Mouse (Mus musculus) inflammation-experienced regulatory T-cells, adult 6 months (primary cell): ENCODE measurements around the gene Abhd17a. TPM values are rescaled to one million over a fixed set of nuclear protein-coding genes. Genes with fewer than 3 reads are reported as not detected.

Experiments used
- ATAC-seq: one replicate; pipeline ENCODE4 v1.8.0; 2017
- polyA plus RNA-seq, 3 experiments: library from polyadenylated mRNA; unstranded; fragments of 100-300 nt; shearing (Covaris generic); gene quantifications; one replicate each; pipeline ENCODE4 v1.2.1; 2017

Abhd17a gene
- polyA plus RNA-seq, 3 experiments from 2014 or later: 8.6 to 12.0 (median 11.4) TPM

GRCm38 (mm10) chr10:80545590-80545989, 44.6 kb downstream of the Abhd17a start:
- no peak for ATAC-seq

DNA sequence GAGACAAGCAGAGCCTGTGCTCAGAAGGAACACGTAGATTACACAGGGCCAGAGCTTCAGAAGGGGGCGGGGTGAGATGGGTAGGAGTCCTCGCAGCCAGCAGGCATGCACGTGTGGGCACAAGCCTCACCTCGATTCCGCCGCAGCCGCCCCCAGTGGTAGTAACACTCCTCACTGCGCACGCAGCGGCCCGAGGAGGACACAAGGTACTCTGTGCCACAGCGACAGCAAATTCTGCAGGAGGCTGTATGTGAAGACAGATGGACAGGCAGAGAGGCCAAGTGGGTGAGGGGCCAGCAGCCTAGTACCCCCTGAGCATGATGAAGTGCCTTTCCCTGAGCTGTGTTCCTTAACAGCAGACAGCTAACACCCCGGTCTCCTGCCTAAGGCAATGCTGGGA, 46.3 kb downstream of the Abhd17a start:
- no peak for ATAC-seq

- no peak for ATAC-seq
Measured at GRCm38 (mm10) chr10:80539493-80539892, 50.6 kb downstream of the Abhd17a start.

DNA sequence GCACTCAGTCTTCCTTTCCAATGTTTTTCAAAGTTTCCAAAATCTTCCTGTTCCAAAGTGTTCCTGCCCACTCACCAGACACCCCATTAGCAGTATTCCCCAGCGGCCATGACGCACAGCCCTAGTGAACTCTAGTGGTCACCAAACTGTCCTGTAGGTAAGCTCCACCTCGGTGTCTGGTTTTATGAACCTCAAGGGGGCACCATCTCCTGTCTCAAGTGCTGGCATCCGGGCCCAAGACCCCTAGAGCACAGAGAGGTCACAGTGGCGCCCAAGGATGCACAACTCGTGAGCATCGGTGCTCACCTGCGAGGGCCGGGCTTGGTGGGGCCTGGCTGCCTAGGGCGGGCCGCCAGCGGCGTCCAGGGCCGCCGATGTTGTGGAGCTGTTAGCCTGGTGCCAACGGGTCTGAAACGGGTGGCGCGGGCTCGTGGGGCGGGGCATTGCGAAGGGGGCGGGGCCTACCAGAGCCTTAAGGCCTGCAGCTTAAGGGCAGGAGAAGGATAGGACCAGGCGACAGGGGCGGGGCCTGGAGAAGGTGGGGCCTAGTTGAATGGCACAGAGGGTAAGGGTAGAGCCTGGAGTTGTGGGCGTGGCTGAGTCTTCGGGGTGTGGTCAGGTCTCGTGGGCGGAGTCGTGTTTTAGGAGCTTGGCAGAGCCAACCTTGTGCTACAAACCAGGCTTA, 51.3 kb downstream of the Abhd17a start, which contains the start of gene Atp8b3:
Atp8b3 (minus strand) TSS at position 415 of the 685 bp plus-strand sequence.
- no peak for ATAC-seq

DNA sequence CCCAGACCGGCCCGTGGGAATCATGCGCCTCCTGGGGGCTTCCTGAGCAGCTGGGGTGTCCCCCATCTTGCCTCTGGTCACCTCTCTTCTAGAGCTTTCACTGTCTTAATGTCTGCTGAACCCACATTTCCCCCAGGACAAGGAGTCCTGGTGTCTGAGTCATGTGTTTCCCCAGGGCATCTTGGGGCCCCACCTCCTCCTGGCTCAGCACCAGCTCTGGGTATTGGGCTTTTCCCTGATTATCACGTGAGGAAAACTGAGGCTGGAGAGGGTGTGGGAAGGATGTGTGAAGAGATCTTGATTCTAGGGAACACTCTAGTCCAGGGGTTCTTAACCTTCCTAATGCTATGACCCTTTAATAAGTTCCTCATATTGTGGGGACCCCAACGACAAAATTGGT, 52.0 kb downstream of the Abhd17a start:
- ATAC-seq: no peak

GRCm38 (mm10) chr10:80535711-80536110, 54.4 kb downstream of the Abhd17a start:
- no peak for ATAC-seq

DNA sequence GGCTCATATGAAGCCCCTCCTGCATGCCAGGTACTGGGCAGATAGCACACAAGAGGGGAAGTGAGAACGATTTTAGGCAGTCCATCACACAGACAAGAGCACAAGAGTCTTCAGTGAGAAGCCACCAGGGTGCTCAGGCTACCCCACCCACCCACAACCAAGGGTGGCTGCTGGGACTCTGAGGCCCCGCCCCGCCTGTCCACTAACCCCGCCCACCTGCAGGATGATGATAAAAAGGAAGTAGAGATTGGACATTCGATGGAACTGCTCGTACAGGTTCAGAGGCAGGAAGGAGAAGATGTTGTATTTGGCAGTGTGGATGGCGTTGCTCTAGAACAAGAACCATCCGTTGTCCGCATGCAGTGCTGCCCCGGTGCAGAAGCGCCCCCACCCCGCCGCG, 55.1 kb downstream of the Abhd17a start:
- no peak for ATAC-seq

DNA sequence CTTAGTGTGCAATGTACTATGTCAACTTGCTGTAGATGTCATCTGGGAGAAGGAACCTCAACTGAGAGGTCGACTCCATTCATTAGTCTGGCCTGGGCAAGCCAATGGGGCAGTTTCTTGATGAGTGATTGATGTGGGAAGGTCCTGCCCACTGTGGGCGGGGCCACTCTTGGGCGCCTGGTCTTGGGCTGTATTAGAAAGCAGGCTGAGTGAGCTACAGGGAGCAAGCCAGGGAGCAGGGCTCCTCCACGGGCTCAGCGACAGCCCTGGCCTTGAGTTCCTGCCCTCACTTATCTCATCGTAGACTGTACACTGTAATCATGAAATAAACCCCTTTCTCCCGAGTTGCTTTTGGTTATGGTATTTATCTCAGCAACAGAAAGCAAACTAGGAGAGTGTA, 56.4 kb downstream of the Abhd17a start:
- no peak for ATAC-seq

Other genes with a start within 250 kb of the Abhd17a start
- not detected for gene Adamtsl5, start 241.9 kb downstream of the Abhd17a start, polyA plus RNA-seq
- not detected for gene Plk5, start 233.9 kb downstream of the Abhd17a start, polyA plus RNA-seq
- gene Mex3d, start 202.7 kb downstream of the Abhd17a start, polyA plus RNA-seq: 1 to 10 TPM in 1 of 3 experiments, under 1 TPM in 2; 0.79 to 1.3 (median 0.79) TPM
- 10 to 100 TPM; 19.2 to 30.4 (median 25.9) TPM for gene Mbd3, start 190.8 kb downstream of the Abhd17a start, polyA plus RNA-seq
- 100 to 1,000 TPM; 289 to 335 (median 330) TPM for gene Uqcr11, start 183.5 kb downstream of the Abhd17a start, polyA plus RNA-seq
- gene Tcf3, start 156.7 kb downstream of the Abhd17a start, polyA plus RNA-seq: 1 to 10 TPM; 6.7 to 8.2 (median 7.9) TPM
- not detected for gene Onecut3, start 95.5 kb downstream of the Abhd17a start, polyA plus RNA-seq
- gene Atp8b3, start 51.2 kb downstream of the Abhd17a start, polyA plus RNA-seq: not detected
- 10 to 100 TPM; 11.3 to 18.6 (median 14.9) TPM for gene Rexo1, start 28.8 kb downstream of the Abhd17a start, polyA plus RNA-seq
- 1 to 10 TPM; 6.3 to 7.1 (median 6.8) TPM for gene Klf16, start 13.0 kb downstream of the Abhd17a start, polyA plus RNA-seq
- 100 to 1,000 TPM in 2 of 3 experiments, 10 to 100 TPM in 1; 96.2 to 110 (median 108) TPM for gene Scamp4, start 12.5 kb upstream of the Abhd17a start, polyA plus RNA-seq
- 1 to 10 TPM; 2.6 to 4.2 (median 3.1) TPM for gene Adat3, start 12.5 kb upstream of the Abhd17a start, polyA plus RNA-seq
- gene Gm49322, start 15.7 kb upstream of the Abhd17a start, polyA plus RNA-seq: 1 to 10 TPM; 5.3 to 8.4 (median 8.3) TPM
- 10 to 100 TPM; 11.7 to 16.3 (median 13.2) TPM for gene Csnk1g2, start 32.5 kb upstream of the Abhd17a start, polyA plus RNA-seq
- gene Btbd2, start 66.7 kb upstream of the Abhd17a start, polyA plus RNA-seq: 10 to 100 TPM in 1 of 3 experiments, 1 to 10 TPM in 2; 3.4 to 10.4 (median 9.2) TPM
- gene Mknk2, start 87.8 kb upstream of the Abhd17a start, polyA plus RNA-seq: 10 to 100 TPM; 50.3 to 61.4 (median 50.9) TPM
- 100 to 1,000 TPM; 190 to 248 (median 240) TPM for gene Mob3a, start 111.6 kb upstream of the Abhd17a start, polyA plus RNA-seq
- 100 to 1,000 TPM in 2 of 3 experiments, 10 to 100 TPM in 1; 71.4 to 109 (median 107) TPM for gene Izumo4, start 111.8 kb upstream of the Abhd17a start, polyA plus RNA-seq
- gene Ap3d1, start 151.9 kb upstream of the Abhd17a start, polyA plus RNA-seq: 10 to 100 TPM; 20.9 to 33.0 (median 29.8) TPM
- gene Dot1l, start 164.9 kb upstream of the Abhd17a start, polyA plus RNA-seq: 10 to 100 TPM; 10.9 to 23.4 (median 15.3) TPM
- 10 to 100 TPM; 12.1 to 22.6 (median 17.8) TPM for gene Sf3a2, start 207.9 kb upstream of the Abhd17a start, polyA plus RNA-seq
- 100 to 1,000 TPM; 127 to 149 (median 146) TPM for gene Plekhj1, start 208.3 kb upstream of the Abhd17a start, polyA plus RNA-seq
- not detected for gene Amh, start 214.9 kb upstream of the Abhd17a start, polyA plus RNA-seq
- not detected for gene Jsrp1, start 223.2 kb upstream of the Abhd17a start, polyA plus RNA-seq
- 1,000 to 10,000 TPM; 1,680 to 2,431 (median 2,240) TPM for gene Oaz1, start 236.3 kb upstream of the Abhd17a start, polyA plus RNA-seq